Mouse (Mus musculus): ENCODE measurements around the gene Prcc.

- TF ChIP-seq POLR2A (IDR thresholded peaks at IDR 0.05; ENCODE audit: extremely low read depth, insufficient read depth, low read length) (no peak), CTCF (IDR thresholded peaks at IDR 0.05; ENCODE audit: low read depth, low read length) (no peak)
Observed at GRCm38 (mm10) chr3:87913491-87913890, 28.1 kb upstream of the Prcc start.

Data from liver, adult 2 months (tissue).